Mouse (Mus musculus): Measurements from ENCODE around the gene Ulk2.

Gene Ulk2

GRCm38 (mm10) chr11:61757151-61757550 lies 97.7 kb downstream of the Ulk2 start:
- no peak for DNase-seq

GRCm38 (mm10) chr11:61751612-61752011 lies 103.3 kb downstream of the Ulk2 start:
- peak in 1 of 2 experiments; percentile 15 for DNase-seq

GRCm38 (mm10) chr11:61747161-61747560 lies 107.7 kb downstream of the Ulk2 start:
- DNase-seq: no peak

- DNase-seq: peak; percentile 27
These were observed 109.1 kb downstream of the Ulk2 start for GRCm38 (mm10) chr11:61745781-61746180.

GRCm38 (mm10) chr11:61744460-61744859 lies 110.4 kb downstream of the Ulk2 start:
- no peak for DNase-seq

- no peak for DNase-seq
These were observed 111.1 kb downstream of the Ulk2 start for GRCm38 (mm10) chr11:61743768-61744167.

- DNase-seq: no peak
These were observed 114.4 kb downstream of the Ulk2 start for GRCm38 (mm10) chr11:61740500-61740899.

- no peak for DNase-seq
These were observed 117.6 kb downstream of the Ulk2 start for GRCm38 (mm10) chr11:61737290-61737689.

GRCm38 (mm10) chr11:61732672-61733071 lies 122.2 kb downstream of the Ulk2 start:
- DNase-seq: no peak

GRCm38 (mm10) chr11:61728037-61728436 lies 126.8 kb downstream of the Ulk2 start:
- peak; percentile 67 to 69 for DNase-seq

All from kidney, adult 8-10 months (tissue).